Mouse (Mus musculus) cerebellum, adult 8-10 months (tissue): ENCODE measurements at regions not wholly inside any gene's neighbourhood (a gene's known extent, or its start where the extent isn't known, plus 50 kb on each side); places are given as distances from the start of the nearest gene placed in this dataset.

ENCODE experiments used
- DNase-seq: peaks from one replicate; pipeline ENCODE4 v3.0.0; 2022

DNA sequence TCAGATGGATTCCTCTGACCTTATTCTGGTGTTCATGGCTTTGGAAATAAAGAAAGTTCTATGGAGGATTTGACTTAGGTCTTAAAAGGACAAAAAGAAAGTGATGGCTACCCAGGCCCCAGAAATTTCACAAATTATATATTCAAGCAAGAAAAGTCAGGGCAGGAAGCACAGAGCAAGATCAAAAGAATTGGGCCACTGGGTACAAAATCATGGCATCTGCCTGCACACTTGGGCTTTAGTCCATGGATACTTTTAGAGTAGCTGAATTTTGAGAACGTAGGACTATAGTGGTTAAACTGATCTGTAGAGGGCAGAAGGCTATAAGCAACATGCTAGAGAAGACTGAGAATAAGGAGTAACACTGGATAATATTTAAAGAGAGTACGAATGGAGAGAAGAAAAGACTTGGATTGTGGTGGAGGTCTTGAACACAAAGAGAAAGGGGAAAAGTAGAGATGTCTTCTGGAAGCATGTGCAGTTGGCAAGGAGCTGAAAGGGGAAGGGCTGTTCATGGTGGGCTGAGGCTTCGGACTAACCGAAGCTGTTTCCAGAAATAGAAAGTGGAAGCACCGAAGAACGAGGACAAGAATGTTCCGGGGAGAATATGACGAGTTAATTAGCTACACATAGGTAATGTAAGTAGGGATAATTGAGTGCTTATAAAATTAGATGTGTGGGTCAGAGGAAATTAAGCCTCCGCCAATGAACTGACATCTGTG, 168.2 kb upstream of the Itga4 start:
- no peak for DNase-seq

DNA sequence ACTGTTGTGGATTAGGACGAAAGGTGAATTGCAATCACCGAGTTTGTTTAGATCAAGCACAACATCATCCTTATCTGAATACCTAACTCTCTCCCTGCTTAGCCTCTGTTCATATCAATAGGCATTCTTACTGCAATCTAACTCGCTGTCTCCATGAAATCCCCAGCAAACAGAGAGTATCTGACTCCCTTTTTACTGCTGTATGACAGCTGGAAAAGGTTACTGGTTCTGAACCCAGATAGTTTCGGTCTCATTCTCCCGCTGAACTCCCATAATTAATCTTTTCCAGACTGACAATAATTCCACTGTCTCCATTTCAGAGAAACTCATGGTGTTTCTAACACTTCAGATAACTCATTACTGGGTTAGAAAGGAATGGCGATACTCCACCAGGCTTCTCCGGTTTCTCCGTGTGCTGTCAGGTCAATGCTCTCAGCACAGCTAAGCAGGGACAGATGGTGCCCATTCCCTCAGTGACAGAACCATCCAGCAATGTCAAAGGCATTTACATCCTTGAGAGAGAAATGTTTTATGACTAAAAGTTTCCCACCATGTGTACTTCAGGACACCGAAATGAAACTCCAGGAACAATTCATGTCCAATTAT, 167.5 kb upstream of the Itga4 start:
- no peak for DNase-seq

DNA sequence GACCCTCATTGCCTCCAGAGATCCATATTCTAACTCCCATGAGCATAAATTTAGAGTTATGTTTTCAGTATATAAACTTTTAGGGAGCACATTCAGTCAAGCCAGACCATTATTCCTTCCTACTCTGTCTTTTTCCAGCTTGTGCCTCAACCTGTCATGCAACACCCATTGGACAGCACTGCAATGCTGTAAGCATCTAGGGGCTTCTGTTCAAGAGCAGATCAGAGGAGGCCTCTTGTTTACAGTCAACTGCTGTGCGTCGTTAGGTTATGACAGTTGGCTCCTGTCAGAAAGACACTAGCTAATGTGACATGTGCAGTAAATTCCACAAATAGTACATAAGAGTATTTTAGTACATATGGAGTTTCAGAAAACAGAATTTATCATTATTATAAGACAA, 165.0 kb upstream of the Itga4 start:
- DNase-seq: no peak

DNA sequence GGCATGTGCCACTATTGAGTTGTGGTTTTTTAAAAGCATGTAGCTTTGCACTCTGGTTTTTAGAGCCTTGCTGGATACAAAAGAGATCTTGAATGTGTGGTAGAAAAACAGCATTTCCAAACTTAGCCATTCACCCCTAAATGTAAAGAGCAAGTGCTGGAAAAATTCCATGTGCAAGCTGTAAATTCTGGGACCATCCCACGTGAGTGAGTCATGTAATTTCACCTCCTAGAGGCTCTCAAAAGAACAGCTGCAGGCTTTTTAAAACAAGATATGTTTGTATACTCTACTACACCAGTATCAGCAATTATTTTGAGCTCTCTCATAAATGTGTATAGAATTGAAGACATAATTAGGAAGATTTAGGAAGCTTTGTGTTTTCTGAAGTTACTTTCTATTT, 160.9 kb upstream of the Itga4 start:
- no peak for DNase-seq

DNA sequence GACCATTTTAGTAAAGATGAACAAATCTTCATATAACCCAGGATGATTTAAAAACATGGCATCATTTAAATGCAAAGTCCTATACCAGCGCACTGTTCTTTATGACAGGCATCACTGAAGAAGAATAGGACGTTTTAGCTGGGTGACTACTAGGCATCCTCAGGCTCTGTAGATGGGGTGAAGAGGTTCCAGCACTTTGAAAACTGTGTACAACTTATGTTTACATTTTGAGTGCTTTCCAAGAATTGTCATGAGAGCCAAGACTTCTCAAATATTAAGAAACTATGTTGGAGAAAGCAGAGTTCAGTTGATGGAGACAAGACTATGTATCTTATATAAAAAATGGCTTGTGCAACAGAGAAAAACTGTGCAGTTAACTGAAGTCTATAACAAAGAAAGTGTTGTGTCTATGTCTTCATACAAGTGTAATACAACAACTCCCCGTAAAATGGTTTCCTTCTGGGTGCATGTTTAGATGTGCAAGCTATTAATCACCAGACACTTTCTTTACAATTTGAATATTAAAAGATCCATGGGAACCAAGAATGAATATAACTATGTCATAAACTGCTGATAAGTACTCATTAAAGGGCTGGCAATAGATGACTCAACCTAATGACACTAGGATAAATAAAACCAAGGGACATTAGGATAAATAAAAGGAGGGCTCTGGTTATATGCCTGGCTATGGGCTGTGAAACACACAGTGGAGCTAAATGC, 158.5 kb upstream of the Itga4 start:
- DNase-seq: no peak

DNA sequence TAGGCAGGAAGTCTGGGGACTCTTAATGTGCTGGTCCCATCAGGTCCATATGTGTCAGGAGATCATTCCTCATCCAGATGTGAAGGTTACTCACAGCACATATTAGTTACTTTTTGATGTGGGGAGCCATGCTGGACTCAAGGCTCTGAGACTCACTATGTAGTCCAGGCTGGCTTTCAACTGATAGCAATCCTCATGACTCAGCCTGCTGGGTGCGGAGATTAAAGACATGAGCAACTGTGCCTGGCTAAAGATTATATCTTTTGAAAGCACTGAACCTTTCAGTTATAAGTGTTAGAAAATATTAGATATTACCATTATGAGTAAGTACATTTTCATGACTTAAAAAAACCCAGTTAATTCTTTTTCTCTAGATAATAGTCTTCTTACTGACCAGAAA, 155.6 kb upstream of the Itga4 start:
- DNase-seq: no peak

DNA sequence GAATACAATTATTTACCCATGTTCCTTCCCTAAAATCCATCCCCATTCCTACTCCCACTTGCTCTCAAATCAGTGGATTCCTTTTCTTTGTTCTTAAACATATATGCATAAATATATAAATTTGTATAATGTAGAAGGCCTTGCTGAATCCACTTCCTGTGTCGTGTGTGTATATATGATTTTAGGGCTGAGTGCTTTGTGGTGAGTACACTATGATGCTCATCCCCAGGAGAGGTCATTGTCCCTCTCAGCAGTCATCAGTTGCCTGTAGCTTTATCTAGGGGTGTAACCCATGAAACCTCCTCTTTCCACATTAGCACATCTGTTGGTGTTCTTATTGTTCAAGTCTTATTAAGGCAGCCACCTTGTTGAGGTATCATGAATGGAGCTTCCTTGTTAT, 143.6 kb upstream of the Itga4 start:
- no peak for DNase-seq

DNA sequence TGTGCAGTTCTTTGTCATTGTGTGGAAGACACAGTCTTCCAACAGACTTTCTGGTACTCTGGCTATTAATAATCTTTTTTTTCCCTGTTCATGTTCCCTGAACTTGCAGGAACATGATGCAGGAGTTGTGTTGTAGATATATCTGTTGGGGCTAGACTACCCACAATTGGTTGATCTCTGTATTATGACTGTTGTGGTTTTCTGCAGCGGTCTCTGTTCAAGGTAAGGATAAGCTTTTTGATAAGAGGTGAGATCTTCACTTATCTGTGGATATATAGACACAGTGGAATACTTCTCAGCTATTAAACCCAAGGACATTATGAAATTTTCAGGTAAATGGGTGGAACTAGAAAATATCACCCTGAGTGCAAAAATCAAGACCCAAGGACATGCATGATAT, 143.2 kb upstream of the Itga4 start:
- DNase-seq: no peak

DNA sequence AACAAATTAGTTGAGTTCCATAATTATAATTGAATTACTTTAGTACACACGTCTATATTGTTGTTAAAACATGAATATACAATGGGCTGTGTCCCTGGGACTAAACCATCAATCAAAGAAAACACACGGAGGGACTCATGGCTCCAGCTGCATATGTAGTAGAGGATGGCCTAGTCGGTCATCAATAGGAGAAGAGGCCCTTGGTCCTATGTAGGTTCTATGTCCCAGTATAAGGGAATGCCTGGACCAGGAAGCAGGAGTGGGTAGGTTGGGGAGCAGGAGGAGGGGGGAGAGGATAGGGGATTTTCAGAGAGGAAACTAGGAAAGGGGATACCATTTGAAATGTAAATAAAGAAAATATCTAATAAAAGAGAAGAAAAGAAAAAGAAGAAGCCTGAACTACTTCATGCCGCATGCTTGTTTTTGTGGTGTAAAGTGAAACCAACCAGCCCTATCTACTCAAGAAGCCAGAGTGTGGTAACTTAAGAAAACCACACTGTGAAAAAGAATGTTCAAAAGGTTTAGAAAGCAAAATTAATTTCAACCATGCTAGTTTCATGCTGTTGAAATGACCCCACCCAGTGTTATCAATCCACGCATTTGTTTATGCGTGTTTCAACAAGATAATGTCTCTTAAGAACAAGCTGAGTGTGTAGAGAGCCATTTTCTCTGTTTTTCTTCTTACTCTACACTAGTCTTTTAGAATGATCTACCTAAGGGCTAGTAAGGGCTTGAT, 134.4 kb upstream of the Itga4 start:
- no peak for DNase-seq

DNA sequence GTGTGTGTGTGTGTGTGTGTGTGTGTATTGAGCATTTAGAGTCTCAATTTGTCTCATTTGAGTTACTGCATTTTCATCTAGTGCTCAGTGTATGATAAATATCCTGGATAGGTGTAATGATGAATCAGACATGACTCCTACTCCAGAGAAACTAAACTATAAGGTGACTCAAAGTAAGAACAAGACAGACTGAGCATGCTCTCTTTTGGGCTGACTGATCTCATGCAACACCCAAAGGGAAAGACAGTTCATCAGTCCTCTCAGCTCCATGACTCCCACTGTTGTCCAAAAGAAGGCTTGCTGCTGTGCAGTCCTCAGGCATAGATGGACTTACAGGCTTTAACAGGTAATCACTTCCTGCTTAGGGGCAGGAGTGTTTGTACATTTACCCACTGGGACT, 132.7 kb upstream of the Itga4 start:
- DNase-seq: no peak

DNA sequence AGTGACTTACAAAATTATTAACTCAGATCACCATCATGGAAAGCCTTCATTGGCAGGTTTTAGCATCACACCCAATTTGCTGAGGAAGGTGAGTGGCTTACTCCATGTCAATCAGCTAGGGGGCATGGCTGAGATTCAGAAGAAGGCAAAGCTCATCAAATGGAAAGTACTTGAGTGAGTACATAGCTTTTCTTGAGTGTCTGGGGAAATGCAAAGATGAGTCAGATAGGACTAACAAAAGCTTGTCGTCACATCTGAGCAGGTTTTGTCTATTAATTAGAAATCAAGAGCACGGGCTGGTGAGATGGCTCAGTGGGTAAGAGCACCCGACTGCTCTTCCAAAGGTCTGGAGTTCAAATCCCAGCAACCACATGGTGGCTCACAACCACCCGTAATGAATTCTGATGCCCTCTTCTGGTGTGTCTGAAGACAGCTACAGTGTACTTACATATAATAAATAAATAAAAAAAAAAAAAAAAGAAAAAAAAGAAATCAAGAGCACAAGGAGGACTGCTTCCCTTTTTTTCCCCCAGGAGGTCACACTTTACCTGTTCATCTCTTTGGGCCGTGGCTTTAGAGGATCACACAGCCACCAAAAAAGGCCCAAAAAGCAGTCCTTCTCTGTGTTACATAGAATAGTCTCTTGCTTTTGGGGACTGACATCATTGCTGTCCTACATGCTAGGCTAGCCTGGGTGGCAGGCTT, 130.8 kb upstream of the Itga4 start:
- no peak for DNase-seq

DNA sequence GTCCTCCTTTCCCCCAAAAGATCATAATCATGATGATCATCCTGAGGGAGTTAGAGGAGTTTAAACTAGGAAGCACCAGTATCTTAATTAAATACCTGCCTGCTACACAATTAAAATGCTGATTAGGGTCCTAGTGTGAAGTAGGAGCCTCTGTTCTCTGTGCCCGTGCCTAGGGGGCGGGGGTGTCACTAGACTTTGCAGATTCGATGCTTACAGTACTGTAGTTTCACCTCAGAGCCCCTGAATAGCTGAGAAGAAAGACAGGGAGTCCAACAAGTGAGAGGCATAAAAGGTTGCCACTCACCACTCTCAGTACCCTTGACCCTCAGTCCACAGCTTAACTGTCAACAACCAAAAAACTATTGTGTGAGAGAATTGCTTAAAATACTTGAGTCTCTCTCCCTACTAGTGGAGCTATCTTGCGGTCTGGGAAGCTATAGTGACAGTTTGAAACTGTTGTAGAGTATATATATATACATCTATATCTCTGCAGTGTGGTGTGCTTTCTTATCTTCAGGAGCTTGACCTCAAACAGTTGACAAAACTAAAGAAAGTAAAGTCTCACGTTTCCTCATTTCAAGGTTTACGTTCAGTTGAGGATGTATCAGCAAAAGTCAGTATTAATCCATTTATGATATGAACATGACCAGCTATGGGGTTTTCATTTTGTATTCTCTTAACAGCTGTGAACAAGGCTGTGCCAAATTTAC, 128.9 kb upstream of the Itga4 start:
- DNase-seq: no peak

DNA sequence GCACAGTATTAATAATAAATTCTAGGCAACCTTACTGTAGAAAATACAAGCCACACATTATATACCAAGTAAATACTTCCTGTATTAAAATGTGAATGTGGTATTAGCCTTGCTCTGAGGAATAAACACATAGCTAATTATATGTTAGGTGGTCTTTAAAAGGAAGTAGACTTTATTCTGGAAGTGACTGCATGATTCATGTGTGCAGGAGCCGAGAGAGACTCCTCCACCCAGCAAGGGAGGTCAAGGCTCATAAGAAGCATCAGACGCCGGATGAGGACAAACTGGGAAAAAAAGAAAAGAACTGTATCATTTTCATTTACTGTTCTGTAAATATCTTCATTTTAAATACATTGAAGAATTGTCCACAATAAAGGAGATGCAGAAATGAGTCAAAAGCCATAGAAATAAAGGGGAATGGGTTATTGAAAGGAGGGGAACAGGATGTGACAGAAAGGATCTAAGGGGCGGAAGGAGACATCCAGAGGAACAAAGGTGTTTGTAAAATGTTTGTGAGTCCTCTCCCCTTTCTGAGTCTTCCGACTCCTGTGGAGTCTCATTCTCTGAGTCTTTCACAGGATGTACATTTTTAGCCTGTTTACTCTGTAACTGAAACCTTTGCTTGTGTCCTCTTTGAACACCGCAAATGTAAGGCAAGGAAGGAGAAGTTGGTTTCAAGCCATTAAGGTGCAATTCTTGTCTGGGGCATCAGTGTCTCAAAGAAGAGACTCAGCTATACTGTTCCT, 128.1 kb upstream of the Itga4 start:
- DNase-seq: no peak

DNA sequence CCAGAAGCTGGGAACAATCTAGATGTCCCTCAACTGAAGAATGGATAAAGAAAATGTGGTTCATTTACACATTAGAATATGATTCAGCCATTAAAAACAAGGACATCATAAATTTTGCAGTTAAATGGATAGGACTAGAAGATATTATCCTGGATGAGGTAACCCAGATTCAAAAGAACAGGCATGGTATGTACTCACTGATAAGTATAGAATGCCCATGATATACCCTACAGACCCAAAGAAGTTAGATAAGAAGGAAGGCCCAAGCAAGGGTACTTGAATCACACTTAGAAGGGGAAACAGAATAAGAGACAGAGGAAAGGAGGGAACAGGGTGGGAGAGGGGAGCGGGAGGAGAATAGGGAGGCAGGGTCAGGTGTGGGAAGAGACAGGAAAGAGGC, 127.4 kb upstream of the Itga4 start:
- no peak for DNase-seq

DNA sequence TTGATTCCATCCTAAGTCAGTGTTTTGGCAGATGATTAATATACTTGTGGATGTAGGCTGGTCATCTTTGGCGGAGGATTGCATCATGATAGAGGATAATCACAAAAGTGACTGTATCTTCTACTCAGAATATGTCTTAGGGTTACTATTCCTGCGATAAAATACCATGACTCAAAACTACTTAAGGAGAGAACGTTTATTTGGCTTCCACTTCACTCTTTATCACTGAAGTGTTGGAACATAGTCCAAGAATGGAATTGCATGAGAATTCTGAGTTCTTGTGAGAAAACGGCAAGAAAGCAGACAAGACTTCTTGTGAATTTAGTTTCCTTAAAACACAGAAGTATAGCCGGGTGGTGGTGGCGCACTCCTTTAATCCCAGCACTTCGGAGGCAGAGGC, 124.6 kb upstream of the Itga4 start:
- DNase-seq: no peak

DNA sequence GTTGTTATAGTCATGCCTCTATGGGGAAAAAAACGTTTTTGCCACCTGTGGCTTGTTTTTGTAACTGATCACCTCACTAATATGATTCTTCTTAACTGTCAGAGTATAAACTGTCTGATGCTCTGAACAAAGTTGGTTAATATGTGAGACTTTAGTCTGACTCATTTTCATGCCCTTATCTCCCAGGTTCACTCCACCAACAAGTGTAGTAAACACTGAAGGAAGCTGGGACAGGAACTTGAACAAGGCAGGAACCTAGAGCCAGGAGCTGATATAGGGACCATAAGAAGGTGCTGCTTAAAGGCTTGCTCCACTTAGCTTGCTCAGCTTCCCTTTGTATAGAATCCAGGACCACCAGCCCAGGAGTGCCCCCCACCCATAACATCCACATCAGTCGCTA, 124.0 kb upstream of the Itga4 start:
- no peak for DNase-seq

DNA sequence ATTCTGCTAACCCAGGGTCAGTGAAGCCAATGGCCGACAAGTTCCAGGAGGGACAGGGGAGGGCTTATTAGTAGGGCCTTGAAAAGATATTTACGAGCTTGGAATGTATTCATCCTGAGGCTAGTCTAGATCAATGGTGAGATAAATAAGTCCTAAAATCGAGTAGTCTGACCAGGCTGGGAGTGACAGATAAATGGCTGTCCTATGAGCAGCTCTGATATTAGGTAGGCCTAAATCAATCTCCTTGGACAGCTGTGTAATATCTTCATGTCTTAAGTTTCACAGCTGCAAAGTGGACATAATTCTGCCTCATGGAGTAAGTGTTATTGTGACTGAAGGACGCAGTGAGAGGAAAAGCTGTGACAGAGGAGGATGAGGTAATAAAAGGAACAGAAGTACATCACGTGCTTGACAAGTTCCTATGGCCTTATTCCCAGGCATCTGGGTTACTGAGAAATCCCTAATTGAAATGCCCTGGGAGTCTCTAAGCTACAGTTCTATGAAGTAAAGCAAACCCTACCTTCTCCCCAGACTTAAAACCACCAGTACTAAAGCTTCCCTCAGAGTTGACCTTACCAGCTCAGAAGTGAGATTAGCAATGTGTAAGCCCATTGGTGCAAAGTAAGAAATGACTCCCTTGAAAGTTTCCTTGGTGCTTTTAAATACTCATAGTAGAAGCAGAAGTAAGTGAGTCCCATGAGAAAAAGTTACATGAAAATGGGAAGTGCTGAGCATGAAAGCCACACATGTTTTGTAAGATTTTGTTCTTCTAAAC, 123.3 kb upstream of the Itga4 start:
- DNase-seq: no peak

DNA sequence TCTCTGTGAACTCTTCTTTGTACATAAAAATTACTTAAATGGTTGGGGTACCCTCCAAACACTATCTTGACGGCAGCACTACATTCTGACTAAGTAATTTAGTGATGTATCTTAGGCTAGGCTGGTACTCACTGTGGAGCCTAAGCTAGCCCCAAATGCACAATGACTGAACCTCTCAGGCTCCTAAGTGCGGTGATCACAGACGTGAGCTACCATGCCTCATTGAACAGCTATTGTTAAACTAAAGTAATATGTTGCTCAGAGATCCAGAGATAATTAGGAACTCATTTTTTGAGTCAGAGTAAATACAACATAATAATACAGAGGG, 122.7 kb upstream of the Itga4 start:
- DNase-seq: no peak

DNA sequence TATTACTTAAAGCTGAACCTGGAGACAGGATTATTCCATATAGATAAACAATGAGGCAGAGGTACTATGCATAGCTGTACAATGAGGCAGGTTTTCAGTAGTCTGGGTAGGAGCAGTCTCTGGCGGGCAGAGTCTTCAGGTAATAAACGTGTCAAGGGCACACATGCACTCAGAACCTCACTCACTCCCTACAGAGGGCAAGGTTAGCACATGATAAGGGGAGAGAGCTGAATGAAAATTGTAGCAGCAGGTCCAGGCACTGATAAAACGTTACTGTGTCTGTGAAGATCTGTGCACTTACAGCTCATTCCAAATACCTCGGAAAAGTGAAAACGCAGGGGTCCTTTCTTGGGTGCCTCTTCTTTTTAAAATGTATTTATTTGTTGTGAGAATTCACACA, 120.9 kb upstream of the Itga4 start:
- no peak for DNase-seq

DNA sequence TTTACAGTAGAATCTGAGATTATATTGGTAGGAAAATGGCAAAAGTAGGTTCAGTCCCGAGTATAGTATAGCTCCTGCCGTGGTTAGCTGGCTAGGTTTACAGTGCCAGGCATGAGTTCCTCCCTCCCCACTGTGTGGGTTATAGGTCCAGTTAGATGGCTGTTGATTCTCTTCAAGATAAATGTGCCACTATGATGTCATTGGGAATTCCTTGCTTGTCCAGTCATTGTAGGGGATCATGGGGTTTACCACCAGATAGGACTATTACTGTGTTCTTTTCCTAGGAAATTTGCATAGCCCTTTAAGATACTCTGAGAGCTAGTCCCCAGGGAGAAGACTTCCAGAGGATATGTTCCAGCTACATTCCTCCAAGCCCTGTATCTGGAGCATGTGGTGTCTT, 119.2 kb upstream of the Itga4 start:
- DNase-seq: no peak
